Mouse (Mus musculus) midbrain, embryonic 13.5 days (tissue): ENCODE measurements at regions not wholly inside any gene's neighbourhood (a gene's known extent, or its start where the extent isn't known, plus 50 kb on each side); places are given as distances from the start of the nearest gene placed in this dataset.

Experiments
- ATAC-seq: fragments of 200-750 bp; cut with Nextera tagmentation; 2 replicates; pipeline ENCODE4 v1.8.0; 2017; ENCODE audit warnings: mild to moderate bottlenecking, moderate TSS enrichment, moderate library complexity
- H3K27ac ChIP-seq: fragments of 300-500 bp; sonication (generic); 2 replicates; pipeline ENCODE4 v1.5.1; 2015; ENCODE audit warnings: inconsistent platforms, mild to moderate bottlenecking, moderate library complexity
- H3K27me3 ChIP-seq: fragments of 300-500 bp; sonication (generic); 2 replicates; pipeline ENCODE4 v1.6.1; 2015; ENCODE audit warnings: mild to moderate bottlenecking, inconsistent platforms
- H3K36me3 ChIP-seq: fragments of 300-500 bp; sonication (generic); 2 replicates; pipeline ENCODE4 v1.6.1; 2015; ENCODE audit warnings: mild to moderate bottlenecking, inconsistent platforms
- H3K4me1 ChIP-seq: fragments of 300-500 bp; sonication (generic); replicated peaks from 2 replicates; pipeline ENCODE4 v1.6.1; 2015; ENCODE audit warnings: inconsistent platforms
- H3K4me2 ChIP-seq: fragments of 300-500 bp; sonication (generic); replicated peaks from 2 replicates; pipeline ENCODE4 v1.6.1; 2015; ENCODE audit warnings: moderate library complexity, mild to moderate bottlenecking, inconsistent platforms
- H3K4me3 ChIP-seq: fragments of 300-500 bp; sonication (generic); replicated peaks from 2 replicates; pipeline ENCODE4 v1.5.1; 2015; ENCODE audit warnings: mild to moderate bottlenecking, inconsistent platforms
- H3K9ac ChIP-seq: fragments of 300-500 bp; sonication (generic); replicated peaks from 2 replicates; pipeline ENCODE4 v1.6.1; 2015; ENCODE audit warnings: mild to moderate bottlenecking, inconsistent platforms
- H3K9me3 ChIP-seq: fragments of 300-500 bp; sonication (generic); 2 replicates; pipeline ENCODE4 v1.6.1; 2016; ENCODE audit warnings: mild to moderate bottlenecking, inconsistent platforms
- WGBS: fragments of 180-500 bp; shearing (Covaris S2); methylation state at CpG from one replicate; pipeline ENCODE4 v1.1.7; 2015; 5-methylcytosine and 5-hydroxymethylcytosine counted together

DNA sequence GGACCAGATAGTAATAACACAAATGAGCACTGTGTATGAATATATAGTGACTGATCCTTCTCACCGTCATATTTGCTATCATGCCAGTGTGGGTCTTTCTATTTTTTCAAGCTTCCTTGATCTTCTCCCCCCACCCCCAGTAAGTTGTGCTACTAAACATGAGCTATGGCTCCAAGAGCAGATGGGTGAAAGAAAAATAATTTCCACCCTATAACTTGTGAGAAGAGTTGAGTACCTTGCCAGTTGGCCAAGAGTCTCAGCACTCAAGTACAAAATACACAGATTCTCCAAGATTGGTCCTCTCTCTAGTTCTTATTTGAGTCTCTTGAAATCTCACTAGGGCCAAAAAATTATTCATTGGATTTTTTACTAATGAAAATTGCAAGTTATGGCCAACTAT is 777.3 kb downstream of the Cypt12 start:
- Histone ChIP-seq H3K9ac (no peak overlapping the region), H3K9me3 (no peaks in the 10 kb centered on the region), H3K36me3 (no peaks in the 10 kb centered on the region), H3K4me3 (no peak overlapping the region), H3K4me2 (no peak overlapping the region), H3K27me3 (no peaks in the 10 kb centered on the region), H3K4me1 (no peaks in the 10 kb centered on the region), H3K27ac (no peak overlapping the region)
- ATAC-seq: no peak
- 97% methylated on average over 1 of the region's 1 CpGs for WGBS

GRCm38 (mm10) chr3:18731251-18731650 is 783.0 kb downstream of the Cypt12 start:
- Histone ChIP-seq H3K4me1 (no peaks in the 10 kb centered on the region), H3K9ac (no peak overlapping the region), H3K4me2 (no peak overlapping the region), H3K36me3 (no peaks in the 10 kb centered on the region), H3K27me3 (no peaks in the 10 kb centered on the region), H3K4me3 (no peak overlapping the region), H3K9me3 (no peaks in the 10 kb centered on the region), H3K27ac (no peak overlapping the region)
- WGBS: 54% methylated on average over 1 of the region's 1 CpGs
- ATAC-seq: no peak

DNA sequence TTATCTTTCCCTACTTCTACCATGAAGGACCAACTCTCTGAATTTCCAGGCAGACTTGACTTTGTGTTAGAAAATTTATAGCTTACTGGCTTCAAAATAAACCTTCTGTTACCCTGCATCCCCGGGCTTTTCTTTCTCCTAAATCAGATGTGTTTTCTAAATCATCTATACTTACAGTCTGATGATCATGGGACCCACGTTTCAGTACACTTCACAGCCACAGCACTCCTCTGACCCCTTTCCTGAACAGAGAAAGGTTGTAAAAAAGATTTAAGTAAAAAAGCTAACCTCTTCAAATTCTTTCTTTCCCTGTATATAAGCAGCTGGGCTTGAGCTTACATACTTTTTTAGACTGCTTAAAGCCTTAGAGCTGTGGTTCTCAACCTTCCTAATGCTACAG is 783.5 kb downstream of the Cypt12 start:
- WGBS: 66% methylated on average over 2 of the region's 2 CpGs
- Histone ChIP-seq H3K27me3 (no peaks in the 10 kb centered on the region), H3K4me2 (no peak overlapping the region), H3K36me3 (no peaks in the 10 kb centered on the region), H3K9ac (no peak overlapping the region), H3K9me3 (no peaks in the 10 kb centered on the region), H3K4me3 (no peak overlapping the region), H3K27ac (no peak overlapping the region), H3K4me1 (no peaks in the 10 kb centered on the region)
- no peak for ATAC-seq

DNA sequence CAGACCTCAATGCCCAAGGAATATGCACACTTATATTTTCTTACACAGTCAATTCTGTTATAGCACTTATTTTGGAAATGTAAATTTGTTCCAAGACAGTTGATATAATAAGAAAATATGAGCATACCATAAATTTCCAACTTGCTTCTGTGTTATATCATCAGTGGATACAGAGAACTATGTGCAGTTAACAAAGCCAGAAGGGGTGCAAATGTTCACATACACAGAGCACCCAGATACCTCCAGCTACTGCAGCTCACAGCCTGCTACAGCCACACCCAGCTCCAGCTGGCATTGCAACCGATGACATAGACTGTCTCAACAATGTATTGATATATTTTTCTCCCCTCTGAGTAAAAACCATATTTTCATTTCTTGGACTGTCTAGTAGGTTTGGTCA is 785.3 kb downstream of the Cypt12 start:
- Histone ChIP-seq H3K4me3 (no peak overlapping the region), H3K9me3 (no peaks in the 10 kb centered on the region), H3K4me2 (no peak overlapping the region), H3K9ac (no peak overlapping the region), H3K27me3 (no peaks in the 10 kb centered on the region), H3K36me3 (no peaks in the 10 kb centered on the region), H3K4me1 (no peaks in the 10 kb centered on the region), H3K27ac (no peak overlapping the region)
- WGBS: 93% methylated on average over 1 of the region's 1 CpGs
- ATAC-seq: no peak

DNA sequence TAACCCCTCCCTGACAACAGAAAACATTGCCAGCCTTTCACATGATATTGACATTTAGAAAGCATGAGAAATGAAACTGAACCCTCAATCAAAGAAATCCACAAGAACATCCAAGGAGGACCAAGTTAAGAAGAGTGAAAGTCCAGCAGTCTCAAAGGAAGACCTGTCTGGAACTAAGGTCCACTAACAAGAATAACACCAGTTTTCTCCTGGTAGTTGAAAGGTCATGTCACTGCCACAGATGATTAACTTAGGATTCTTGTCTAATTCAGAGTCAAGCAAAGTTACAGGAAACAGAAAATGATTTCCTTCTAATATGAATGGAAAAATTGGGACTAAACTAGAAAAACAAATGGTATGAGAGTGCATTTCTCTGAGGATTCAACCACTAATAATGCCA is 790.7 kb downstream of the Cypt12 start:
- H3K27ac ChIP-seq: no peak overlapping the region
- H3K9me3 ChIP-seq: no peaks in the 10 kb centered on the region
- H3K4me3 ChIP-seq: no peak overlapping the region
- no peak overlapping the region for H3K9ac ChIP-seq
- no peak overlapping the region for H3K4me2 ChIP-seq
- no peaks in the 10 kb centered on the region for H3K4me1 ChIP-seq
- H3K27me3 ChIP-seq: no peaks in the 10 kb centered on the region
- ATAC-seq: no peak
- H3K36me3 ChIP-seq: no peaks in the 10 kb centered on the region

DNA sequence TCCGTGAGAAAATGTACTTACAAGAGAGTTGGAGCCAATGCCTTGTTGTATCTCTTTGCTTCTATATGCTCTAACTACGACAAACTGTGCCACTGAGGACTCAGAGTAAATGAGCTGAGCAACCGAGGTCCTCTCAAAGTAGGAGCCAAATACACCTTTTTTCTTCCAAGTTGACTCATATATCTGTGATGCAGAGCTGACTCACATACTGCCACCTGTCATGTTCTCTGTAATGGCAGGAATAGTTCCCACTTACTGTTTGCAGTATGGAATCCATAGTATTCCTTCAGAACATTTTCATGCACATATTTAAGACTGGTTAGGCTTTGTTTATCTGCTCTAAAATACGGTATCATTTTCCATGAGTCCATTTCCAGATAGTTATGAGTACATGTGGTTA is 792.1 kb downstream of the Cypt12 start:
- no peaks in the 10 kb centered on the region for H3K9me3 ChIP-seq
- H3K27me3 ChIP-seq: no peaks in the 10 kb centered on the region
- WGBS: 88% methylated on average over 4 of the region's 4 CpGs
- no peak overlapping the region for H3K9ac ChIP-seq
- H3K4me1 ChIP-seq: no peaks in the 10 kb centered on the region
- H3K4me2 ChIP-seq: no peak overlapping the region
- no peak for ATAC-seq
- H3K4me3 ChIP-seq: no peak overlapping the region
- H3K36me3 ChIP-seq: no peaks in the 10 kb centered on the region
- H3K27ac ChIP-seq: no peak overlapping the region

DNA sequence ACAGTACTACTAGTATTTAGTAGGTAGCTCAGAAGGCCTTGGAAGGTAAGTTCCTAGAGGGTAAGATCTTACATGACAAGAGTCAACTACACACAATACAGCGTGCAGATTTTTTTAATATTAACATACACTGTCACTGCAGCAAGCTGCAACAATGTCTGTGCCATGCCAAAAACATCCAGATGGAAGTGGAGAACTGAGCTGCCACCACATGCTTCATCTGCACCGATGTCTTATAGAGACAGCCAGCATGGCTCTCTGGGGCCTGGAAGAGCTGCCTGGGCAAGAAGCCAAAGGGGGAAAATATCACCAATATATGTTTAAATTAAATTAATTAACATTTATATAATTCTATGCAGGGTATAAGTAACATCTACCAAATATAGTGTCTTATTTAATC is 795.3 kb downstream of the Cypt12 start:
- H3K27me3 ChIP-seq: no peaks in the 10 kb centered on the region
- no peaks in the 10 kb centered on the region for H3K36me3 ChIP-seq
- ATAC-seq: no peak
- no peak overlapping the region for H3K9ac ChIP-seq
- WGBS: 89% methylated on average over 2 of the region's 2 CpGs
- H3K9me3 ChIP-seq: no peaks in the 10 kb centered on the region
- H3K4me3 ChIP-seq: no peak overlapping the region
- H3K4me1 ChIP-seq: no peaks in the 10 kb centered on the region
- H3K27ac ChIP-seq: no peak overlapping the region
- H3K4me2 ChIP-seq: no peak overlapping the region

GRCm38 (mm10) chr3:18744216-18744615 is 796.0 kb downstream of the Cypt12 start:
- no peak overlapping the region for H3K4me2 ChIP-seq
- ATAC-seq: no peak
- 86% methylated on average over 3 of the region's 3 CpGs for WGBS
- H3K36me3 ChIP-seq: no peaks in the 10 kb centered on the region
- H3K9me3 ChIP-seq: no peaks in the 10 kb centered on the region
- H3K27me3 ChIP-seq: no peaks in the 10 kb centered on the region
- H3K4me1 ChIP-seq: no peaks in the 10 kb centered on the region
- no peak overlapping the region for H3K9ac ChIP-seq
- H3K4me3 ChIP-seq: no peak overlapping the region
- H3K27ac ChIP-seq: no peak overlapping the region

DNA sequence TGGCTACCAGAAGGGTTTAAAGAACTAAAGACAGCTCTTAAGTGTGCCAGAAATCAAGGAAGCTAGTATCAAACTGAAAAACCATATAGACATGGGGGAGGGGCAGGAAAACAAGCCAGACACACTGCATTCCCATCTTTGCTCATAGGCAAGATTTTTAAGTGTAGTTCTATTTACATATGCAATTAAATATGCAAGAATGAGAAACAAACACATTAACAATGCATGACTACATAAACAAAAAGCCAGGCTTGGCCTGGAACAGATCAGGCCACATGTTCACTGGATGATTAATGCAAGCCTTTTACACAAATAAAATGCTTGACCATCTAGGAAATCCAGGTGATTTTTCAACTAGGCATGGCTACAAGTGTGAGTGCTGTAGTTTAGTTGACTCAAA is 798.0 kb downstream of the Cypt12 start:
- Histone ChIP-seq H3K4me3 (no peak overlapping the region), H3K36me3 (no peaks in the 10 kb centered on the region), H3K4me1 (no peaks in the 10 kb centered on the region), H3K9ac (no peak overlapping the region), H3K4me2 (no peak overlapping the region), H3K27me3 (no peaks in the 10 kb centered on the region), H3K9me3 (no peaks in the 10 kb centered on the region), H3K27ac (no peak overlapping the region)
- no peak for ATAC-seq

- H3K36me3 ChIP-seq: no peaks in the 10 kb centered on the region
- no peak overlapping the region for H3K4me2 ChIP-seq
- H3K9me3 ChIP-seq: no peaks in the 10 kb centered on the region
- 64% methylated on average over 2 of the region's 2 CpGs for WGBS
- ATAC-seq: no peak
- H3K27me3 ChIP-seq: no peaks in the 10 kb centered on the region
- no peak overlapping the region for H3K4me3 ChIP-seq
- no peaks in the 10 kb centered on the region for H3K4me1 ChIP-seq
- no peak overlapping the region for H3K27ac ChIP-seq
- no peak overlapping the region for H3K9ac ChIP-seq
These were observed 798.7 kb downstream of the Cypt12 start for GRCm38 (mm10) chr3:18746898-18747297.

DNA sequence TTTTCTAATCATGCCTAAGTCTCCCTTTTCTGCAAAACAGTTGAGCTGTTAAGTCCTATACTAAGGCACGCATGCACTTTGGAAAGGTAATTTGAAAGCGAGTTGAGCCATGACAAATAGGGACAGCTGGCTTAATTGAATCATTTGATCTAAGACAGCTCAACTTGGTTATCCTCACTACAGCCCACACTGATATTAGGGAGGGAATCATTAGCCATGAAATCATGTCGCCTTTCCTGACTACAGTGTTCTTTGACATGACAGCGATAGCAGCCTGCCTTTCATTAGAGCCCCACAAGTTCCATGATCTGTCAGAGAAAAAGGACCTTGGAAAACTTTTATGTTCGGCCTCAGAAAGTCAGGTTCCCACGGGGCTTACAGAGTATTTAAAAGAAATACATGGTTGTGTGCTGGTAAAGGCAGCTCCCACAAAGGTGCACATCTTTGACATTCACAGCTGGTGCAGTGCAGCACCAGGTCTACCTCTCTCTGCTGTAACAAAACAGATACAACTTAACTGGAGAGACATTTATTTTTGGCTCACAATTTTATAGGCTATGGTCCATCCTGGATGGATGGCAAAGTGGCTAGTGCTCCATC is 803.5 kb downstream of the Cypt12 start:
- H3K9ac ChIP-seq: no peak overlapping the region
- H3K4me1 ChIP-seq: no peaks in the 10 kb centered on the region
- no peak overlapping the region for H3K27ac ChIP-seq
- 0 out of 2 replicates have a peak, but pooled peaks have one; percentile 27 for ATAC-seq
- H3K9me3 ChIP-seq: no peaks in the 10 kb centered on the region
- WGBS: 62% methylated on average over 6 of the region's 6 CpGs
- H3K4me3 ChIP-seq: no peak overlapping the region
- H3K36me3 ChIP-seq: no peaks in the 10 kb centered on the region
- H3K4me2 ChIP-seq: no peak overlapping the region
- H3K27me3 ChIP-seq: no peaks in the 10 kb centered on the region

GRCm38 (mm10) chr3:18764301-18765078 is 816.3 kb downstream of the Cypt12 start:
- H3K4me3 ChIP-seq: no peak overlapping the region
- no peaks in the 10 kb centered on the region for H3K27me3 ChIP-seq
- peak; percentile 84 for ATAC-seq
- H3K4me1 ChIP-seq: peaks cover 7% of the 10 kb centered on the region
- no peak overlapping the region for H3K9ac ChIP-seq
- 92% methylated on average over 3 of the region's 3 CpGs for WGBS
- H3K27ac ChIP-seq: no peak overlapping the region
- no peaks in the 10 kb centered on the region for H3K9me3 ChIP-seq
- no peaks in the 10 kb centered on the region for H3K36me3 ChIP-seq
- H3K4me2 ChIP-seq: no peak overlapping the region

GRCm38 (mm10) chr3:18778481-18778880 is 830.3 kb downstream of the Cypt12 start:
- Histone ChIP-seq H3K4me3 (no peak overlapping the region), H3K9ac (no peak overlapping the region), H3K4me2 (no peak overlapping the region), H3K27me3 (no peaks in the 10 kb centered on the region), H3K36me3 (no peaks in the 10 kb centered on the region), H3K9me3 (no peaks in the 10 kb centered on the region), H3K4me1 (no peaks in the 10 kb centered on the region), H3K27ac (no peak overlapping the region)
- no peak for ATAC-seq
- WGBS: 65% methylated on average over 1 of the region's 1 CpGs
